In the genomic region with DNA sequence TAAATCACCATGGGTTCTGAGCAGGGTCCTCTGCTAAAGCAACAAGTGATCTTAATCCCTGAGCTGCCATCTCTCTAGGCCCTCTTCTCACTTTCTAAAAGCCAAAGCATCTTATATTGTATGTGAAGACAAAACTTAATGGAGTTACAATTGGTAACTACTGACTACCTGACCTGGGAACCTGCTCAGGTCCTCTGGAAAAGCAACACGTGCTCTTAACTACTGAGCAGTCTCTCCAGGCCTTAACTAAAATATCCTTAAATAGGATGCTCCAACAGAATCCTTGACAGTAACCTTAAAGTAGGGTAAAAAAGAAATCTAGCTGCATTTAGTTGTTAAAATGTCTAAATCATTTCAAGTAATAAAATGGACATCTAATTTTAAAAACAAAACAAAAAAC, we compare ENCODE assay signal across 8 mouse cellular contexts. TPM values are rescaled to one million over a fixed set of nuclear protein-coding genes. Genes with fewer than 3 reads are reported as not detected.
A peak's percentile ranks its signal among the peaks of the same experiment; 100 is the strongest.
DNase-seq lines count a peak whose midpoint lies in the region; ATAC-seq lines count a peak whose summit lies in the region.

No protein-coding gene starts in this region.

- H3K36me3 ChIP-seq in neural tube, embryonic 11.5 days (ENCODE audit: control insufficient read depth, insufficient read depth, low read length): no peaks in the 10 kb centered on the region
- peaks cover 9% of the 10 kb centered on the region; the same call in 1 of the 2 replicates for H3K36me3 ChIP-seq in liver, embryonic 13.5 days

- H3K4me3 ChIP-seq in neural tube, embryonic 11.5 days (ENCODE audit: low read depth, low read length): peak overlapping the region; percentile 80
- peak overlapping the region; percentile 85 for H3K4me3 ChIP-seq in liver, embryonic 13.5 days (replicated peaks)

- no peak overlapping the region for H3K27ac ChIP-seq in neural tube, embryonic 11.5 days (ENCODE audit: low read depth, low read length)
- peak overlapping the region; percentile 34; the same call in 1 of the 2 replicates for H3K27ac ChIP-seq in liver, embryonic 13.5 days

- WGBS in neural tube, embryonic 11.5 days: 47% methylated on average over 1 of the region's 1 CpGs
- WGBS in liver, embryonic 13.5 days (ENCODE audit: insufficient replicate concordance): 26% methylated on average over 1 of the region's 1 CpGs

- no peaks in the 10 kb centered on the region for H3K27me3 ChIP-seq in neural tube, embryonic 11.5 days (ENCODE audit: control insufficient read depth, insufficient read depth, low read length)
- no peaks in the 10 kb centered on the region for H3K27me3 ChIP-seq in liver, embryonic 13.5 days

- peak overlapping the region; percentile 81 for H3K4me2 ChIP-seq in neural tube, embryonic 11.5 days (ENCODE audit: low read depth)
- peak overlapping the region; percentile 85 for H3K4me2 ChIP-seq in liver, embryonic 13.5 days

- no peak overlapping the region for H3K9ac ChIP-seq in neural tube, embryonic 11.5 days (ENCODE audit: low read length)
- peak overlapping the region; percentile 93 for H3K9ac ChIP-seq in liver, embryonic 13.5 days

- ATAC-seq in neural tube, embryonic 11.5 days (ENCODE audit: insufficient read depth, low FRiP score, low TSS enrichment): no peak
- no peak for ATAC-seq in liver, embryonic 13.5 days (ENCODE audit: low read depth)

- peak; percentile 29 for DNase-seq in adrenal gland, adult 2 months
- DNase-seq in adrenal gland, postnatal 14 days: no peak
- no peak for DNase-seq in neural tube, embryonic 11.5 days (ENCODE audit: low spot score)
- DNase-seq in neural tube, embryonic 10.5 days (ENCODE audit: extremely low spot score, low spot score): no peak
- no peak for DNase-seq in liver, embryonic 13.5 days
- no peak for DNase-seq in right cerebral cortex, adult 18-20 months
- DNase-seq in ovary, postnatal 14 days (ENCODE audit: low spot score): no peak
- no peak for DNase-seq in gastrocnemius, postnatal 4 days (ENCODE audit: low spot score in 2 of 2)

- no peaks in the 10 kb centered on the region for H3K9me3 ChIP-seq in neural tube, embryonic 11.5 days (ENCODE audit: control insufficient read depth, low read length)
- H3K9me3 ChIP-seq in liver, embryonic 13.5 days (replicated peaks): no peaks in the 10 kb centered on the region

- H3K4me1 ChIP-seq in neural tube, embryonic 11.5 days (ENCODE audit: control insufficient read depth, insufficient read depth, low read length): 0 out of 2 replicates have a peak, but pooled peaks cover 4% of the 10 kb centered on the region
- H3K4me1 ChIP-seq in liver, embryonic 13.5 days (replicated peaks): peaks cover 47% of the 10 kb centered on the region

RNA-seq across cellular contexts. Expression of gene Xpo4, which starts 1.6 kb away (rescaled TPM):
- 10 to 100 TPM; 28.5 to 33.6 TPM for total RNA-seq in adrenal gland, adult 2 months (2021)
- polyA plus RNA-seq in adrenal gland, adult 2 months (2012; rRNA removed): 2.3 and 3.2 TPM in 2 replicates
- total RNA-seq in adrenal gland, postnatal 14 days (2021): 28.2 and 30.0 TPM in 2 replicates
- 34.5 and 35.1 TPM in 2 replicates for polyA plus RNA-seq in neural tube, embryonic 11.5 days (2014; fragmentation: Nextera tagmentation; extraction: Ambion mirVana)
- 17.5 and 19.3 TPM in 2 replicates for polyA plus RNA-seq in liver, embryonic 13.5 days (2015; fragmentation: Nextera tagmentation; extraction: Ambion mirVana)
- total RNA-seq in gastrocnemius, postnatal 4 days (2021): 10 to 100 TPM; 21.6 to 21.7 TPM
